Mouse (Mus musculus): ENCODE measurements at regions not wholly inside any gene's neighbourhood (a gene's known extent, or its start where the extent isn't known, plus 50 kb on each side); places are given as distances from the start of the nearest gene placed in this dataset.
"Not testable (repeated sequence)": the region's sequence is repeated elsewhere in the genome, so short reads cannot be mapped to it uniquely, and the experiment has no call there.

- DNase-seq (ENCODE audit: low spot score), result no peak
Observed at GRCm38 (mm10) chr2:10990043-10990728, 181.7 kb upstream of the Prkcq start.

- no peak for DNase-seq (ENCODE audit: low spot score)
Observed at GRCm38 (mm10) chr2:10998798-10999197, 173.1 kb upstream of the Prkcq start.

GRCm38 (mm10) chr2:10999217-10999618, 172.7 kb upstream of the Prkcq start:
- DNase-seq (ENCODE audit: low spot score), result no peak

- DNase-seq (ENCODE audit: low spot score), result no peak
Observed at GRCm38 (mm10) chr2:11005806-11006205, 166.1 kb upstream of the Prkcq start.

GRCm38 (mm10) chr2:11011041-11011962, 160.6 kb upstream of the Prkcq start:
- DNase-seq (ENCODE audit: low spot score), result no peak

GRCm38 (mm10) chr2:11012312-11012860, 159.5 kb upstream of the Prkcq start:
- no peak for DNase-seq (ENCODE audit: low spot score)

GRCm38 (mm10) chr2:11013154-11013553, 158.8 kb upstream of the Prkcq start:
- no peak for DNase-seq (ENCODE audit: low spot score)

- no peak for DNase-seq (ENCODE audit: low spot score)
Observed at GRCm38 (mm10) chr2:11016446-11016845, 155.5 kb upstream of the Prkcq start.

GRCm38 (mm10) chr2:11032891-11033290, 139.0 kb upstream of the Prkcq start:
- DNase-seq (ENCODE audit: low spot score), result no peak

GRCm38 (mm10) chr2:11034178-11034577, 137.7 kb upstream of the Prkcq start:
- no peak for DNase-seq (ENCODE audit: low spot score)

GRCm38 (mm10) chr2:11037343-11037742, 134.6 kb upstream of the Prkcq start:
- no peak for DNase-seq (ENCODE audit: low spot score)

- no peak for DNase-seq (ENCODE audit: low spot score)
Observed at GRCm38 (mm10) chr2:11038440-11038839, 133.5 kb upstream of the Prkcq start.

- no peak for DNase-seq (ENCODE audit: low spot score)
Observed at GRCm38 (mm10) chr2:11040005-11040404, 131.9 kb upstream of the Prkcq start.

- no peak for DNase-seq (ENCODE audit: low spot score)
Observed at GRCm38 (mm10) chr2:11044727-11045274, 127.1 kb upstream of the Prkcq start.

GRCm38 (mm10) chr2:11051621-11052020, 120.3 kb upstream of the Prkcq start:
- no peak for DNase-seq (ENCODE audit: low spot score)

GRCm38 (mm10) chr2:11059731-11060425, 112.0 kb upstream of the Prkcq start:
- peak; percentile 58 for DNase-seq (ENCODE audit: low spot score)

- no peak for DNase-seq (ENCODE audit: low spot score)
Observed at GRCm38 (mm10) chr2:11067384-11067783, 104.5 kb upstream of the Prkcq start.

- no peak for DNase-seq (ENCODE audit: low spot score)
Observed at GRCm38 (mm10) chr2:11083536-11083935, 88.4 kb upstream of the Prkcq start.

- no peak for DNase-seq (ENCODE audit: low spot score)
Observed at GRCm38 (mm10) chr2:11086996-11087395, 84.9 kb upstream of the Prkcq start.

- not testable (repeated sequence) for DNase-seq (ENCODE audit: low spot score)
Observed at GRCm38 (mm10) chr2:11099834-11100622, 71.9 kb upstream of the Prkcq start.

GRCm38 (mm10) chr2:11113191-11113590, 58.7 kb upstream of the Prkcq start:
- peak; percentile 49 for DNase-seq (ENCODE audit: low spot score)
